Mouse (Mus musculus): Measurements from ENCODE around the gene Rab8b.

DNA sequence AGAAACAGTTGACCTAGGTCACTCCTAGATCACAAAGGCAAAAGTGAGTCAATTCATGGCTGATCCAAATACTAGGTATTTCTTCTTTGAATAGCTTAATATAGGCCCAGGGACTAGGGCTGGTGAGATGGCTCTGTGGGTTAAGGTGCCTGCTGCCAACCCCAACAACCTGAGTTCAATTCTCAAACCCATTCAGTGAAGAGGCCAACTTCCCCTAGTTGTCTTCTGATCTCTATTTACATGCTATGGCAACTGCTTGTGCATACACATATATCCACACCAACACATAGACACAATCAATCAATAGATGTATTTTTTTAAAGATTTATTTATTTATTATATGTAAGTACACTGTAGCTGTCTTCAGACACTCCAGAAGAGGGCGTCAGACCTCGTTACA, 34.9 kb downstream of the Rab8b start:
- TF ChIP-seq POLR2A (IDR thresholded peaks at IDR 0.05; ENCODE audit: borderline replicate concordance, insufficient read depth, low read length) (no peak), CTCF (IDR thresholded peaks at IDR 0.05; ENCODE audit: borderline replicate concordance, insufficient read depth, low read depth, low read length) (no peak)

Data from cerebellum, adult 2 months (tissue).